In the genomic region with DNA sequence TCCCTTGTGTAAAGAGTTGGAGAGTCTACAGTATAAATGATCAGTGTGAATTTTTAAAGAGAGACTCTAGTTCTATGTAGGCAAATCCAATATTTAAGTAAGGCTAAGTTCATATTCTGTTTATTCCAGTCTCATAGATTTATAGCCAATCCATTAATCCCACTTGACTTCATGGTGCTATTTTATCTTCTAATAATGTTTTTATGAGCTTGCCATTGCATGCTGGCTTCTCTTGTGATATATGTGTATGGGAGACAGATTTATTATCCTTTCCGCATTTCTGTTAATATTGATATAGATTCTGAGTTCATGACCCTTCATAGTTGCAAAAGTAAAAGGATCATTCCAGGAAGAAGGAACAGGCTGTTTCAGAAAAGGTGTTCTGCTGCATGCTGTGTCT, we compare ENCODE assay signal across 22 mouse cellular contexts.
A peak's percentile ranks its signal among the peaks of the same experiment; 100 is the strongest.
DNase-seq lines count a peak whose midpoint lies in the region; ATAC-seq and TF ChIP-seq lines count a peak whose summit lies in the region.
"Had no signal": no experiment of that assay in that cellular context is flagged by ENCODE, and none has a peak within 500 bp of the region (broad histone marks: within the 10 kb centered on the region; RNA-seq: fewer than 3 reads in every experiment).

No protein-coding gene starts in this region.

- ATAC-seq in kidney, embryonic 15.5 days (replicated peaks; ENCODE audit: low FRiP score), result peak; percentile 56; the same call in 1 of the 2 replicates
- no peak for ATAC-seq in kidney, postnatal 0 days (replicated peaks; ENCODE audit: low FRiP score, low read depth)
- ATAC-seq: forebrain, embryonic 14.5 days; forebrain, embryonic 16.5 days had no signal

- H3K4me2 ChIP-seq in kidney, embryonic 15.5 days, result no peak overlapping the region
- no peak overlapping the region for H3K4me2 ChIP-seq in kidney, postnatal 0 days (ENCODE audit: low read length)
- H3K4me2 ChIP-seq: embryonic facial prominence, embryonic 13.5 days; embryonic facial prominence, embryonic 15.5 days; forebrain, embryonic 12.5 days had no signal

- no peaks in the 10 kb centered on the region for H3K4me1 ChIP-seq in kidney, embryonic 15.5 days
- H3K4me1 ChIP-seq in kidney, postnatal 0 days (replicated peaks; ENCODE audit: insufficient read depth, low read length), result no peaks in the 10 kb centered on the region
- H3K4me1 ChIP-seq: embryonic facial prominence, embryonic 13.5 days; embryonic facial prominence, embryonic 15.5 days; forebrain, embryonic 10.5 days; forebrain, embryonic 12.5 days had no signal

- 44% methylated on average over 1 of the region's 1 CpGs for WGBS in kidney, embryonic 15.5 days
- 41% methylated on average over 1 of the region's 1 CpGs for WGBS in kidney, postnatal 0 days

- no peak overlapping the region for H3K4me3 ChIP-seq in kidney, embryonic 15.5 days (replicated peaks)
- no peak overlapping the region for H3K4me3 ChIP-seq in kidney, postnatal 0 days (replicated peaks; ENCODE audit: low read depth, low read length)
- H3K4me3 ChIP-seq: embryonic facial prominence, embryonic 13.5 days; embryonic facial prominence, embryonic 15.5 days; erythroblast, embryonic 14.5 days; forebrain, embryonic 10.5 days; forebrain, embryonic 12.5 days had no signal

- H3K9ac ChIP-seq in kidney, embryonic 15.5 days, result no peak overlapping the region
- no peak overlapping the region for H3K9ac ChIP-seq in kidney, postnatal 0 days (ENCODE audit: low read depth, low read length)
- H3K9ac ChIP-seq: embryonic facial prominence, embryonic 13.5 days; embryonic facial prominence, embryonic 15.5 days; forebrain, embryonic 12.5 days had no signal

- H3K9me3 ChIP-seq in kidney, embryonic 15.5 days (replicated peaks), result no peaks in the 10 kb centered on the region
- H3K9me3 ChIP-seq in kidney, postnatal 0 days (replicated peaks; ENCODE audit: low read length), result no peaks in the 10 kb centered on the region
- H3K9me3 ChIP-seq: embryonic facial prominence, embryonic 13.5 days; embryonic facial prominence, embryonic 15.5 days; forebrain, embryonic 10.5 days; forebrain, embryonic 12.5 days had no signal

- H3K27me3 ChIP-seq in kidney, embryonic 15.5 days, result no peaks in the 10 kb centered on the region
- no peaks in the 10 kb centered on the region for H3K27me3 ChIP-seq in kidney, postnatal 0 days (ENCODE audit: insufficient read depth, low read length)
- H3K27me3 ChIP-seq: embryonic facial prominence, embryonic 13.5 days; embryonic facial prominence, embryonic 15.5 days; forebrain, embryonic 12.5 days had no signal

- TF ChIP-seq CTCF in kidney, postnatal 0 days (IDR thresholded peaks at IDR 0.05; ENCODE audit: low read depth), result no peak

- DNase-seq in kidney, postnatal 36 days, result no peak
- peak; percentile 70 for DNase-seq in kidney, postnatal 0 days (ENCODE audit: low spot score)
- no peak for DNase-seq in kidney, adult 9 months
- DNase-seq in gastrocnemius, postnatal 4 days (ENCODE audit: low spot score in 2 of 2), result no peak
- DNase-seq: adrenal gland, adult 2 months; adrenal gland, postnatal 10 days; adrenal gland, postnatal 25 days; cerebellum, adult 11 months; cerebellum, adult 18-20 months; cerebellum, adult 8-10 months; cerebellum, adult 9-11 months; cerebellum, postnatal 14 days; cerebellum, postnatal 36 days; embryo, embryonic 11 days had no signal

- H3K36me3 ChIP-seq in kidney, embryonic 15.5 days, result no peaks in the 10 kb centered on the region
- no peaks in the 10 kb centered on the region for H3K36me3 ChIP-seq in kidney, postnatal 0 days (ENCODE audit: insufficient read depth, low read length)
- H3K36me3 ChIP-seq: embryonic facial prominence, embryonic 13.5 days; embryonic facial prominence, embryonic 15.5 days; forebrain, embryonic 10.5 days; forebrain, embryonic 12.5 days had no signal

- H3K27ac ChIP-seq in kidney, embryonic 15.5 days, result no peak overlapping the region
- H3K27ac ChIP-seq in kidney, postnatal 0 days, result no peak overlapping the region
- H3K27ac ChIP-seq: embryonic facial prominence, embryonic 13.5 days; embryonic facial prominence, embryonic 15.5 days; forebrain, embryonic 10.5 days; forebrain, embryonic 12.5 days had no signal
